Mouse (Mus musculus): Measurements from ENCODE around the gene Slc9a1.

The Slc9a1 gene

DNA sequence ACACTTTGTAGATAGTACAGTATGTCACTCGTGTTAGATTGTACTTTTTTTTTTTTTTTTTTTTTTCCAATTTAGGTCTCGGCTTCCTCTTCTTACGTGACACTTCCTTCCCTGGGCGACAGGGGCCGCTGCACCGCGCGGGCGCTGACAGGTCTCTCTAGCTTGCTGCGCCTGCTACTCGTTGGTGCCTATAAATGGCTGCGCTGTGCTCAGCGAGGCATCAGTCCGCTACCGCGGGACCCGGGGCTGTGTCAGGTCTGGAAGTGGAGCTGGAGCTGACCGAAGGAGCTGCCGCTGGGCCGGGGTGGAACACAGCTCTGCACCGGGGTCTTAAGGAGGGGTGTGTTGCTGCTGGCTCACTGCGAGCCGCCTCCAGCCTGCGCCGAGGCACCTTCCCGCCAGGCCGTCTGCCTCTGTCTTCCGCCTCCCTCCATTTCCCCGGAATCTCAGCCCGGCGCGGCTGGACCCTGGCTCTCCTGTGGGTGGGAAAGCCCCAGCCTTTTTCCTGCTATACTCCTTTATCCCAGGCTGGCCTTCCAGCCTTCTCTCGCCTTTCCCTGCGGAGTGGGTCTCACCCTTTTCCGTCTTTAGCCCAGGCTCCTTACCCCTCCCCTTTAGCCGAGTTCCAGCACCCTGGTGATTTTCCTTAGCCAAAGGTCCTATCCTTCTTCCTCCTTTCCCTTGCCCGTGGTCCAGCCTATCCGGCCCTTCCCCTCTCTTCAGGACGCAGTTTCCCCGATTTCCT lies at the start of gene Slc9a1:
Gene Slc9a1, plus strand, starts transcription at position 154 of the 745 bp plus-strand sequence.
- DNase-seq: peak; percentile 95

DNA sequence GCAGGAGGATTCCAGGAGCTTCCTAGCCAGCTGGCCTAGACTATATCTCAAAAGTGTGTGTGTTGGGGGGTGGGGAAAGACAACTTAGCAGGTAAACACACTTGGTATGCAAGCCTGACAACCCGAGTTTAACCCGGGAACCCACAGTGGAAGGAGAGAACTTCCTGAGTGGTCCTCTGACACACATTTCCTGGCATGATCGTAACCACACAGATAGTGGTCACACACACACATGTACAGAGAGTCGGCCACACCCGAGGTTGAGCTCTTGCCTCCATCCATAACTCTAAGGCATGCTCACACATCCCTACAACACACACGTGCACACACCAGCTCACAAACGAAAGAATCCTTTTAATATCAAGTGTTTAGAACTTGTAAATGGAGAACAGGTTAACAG lies 41.4 kb upstream of the Slc9a1 start:
- no peak for DNase-seq

DNA sequence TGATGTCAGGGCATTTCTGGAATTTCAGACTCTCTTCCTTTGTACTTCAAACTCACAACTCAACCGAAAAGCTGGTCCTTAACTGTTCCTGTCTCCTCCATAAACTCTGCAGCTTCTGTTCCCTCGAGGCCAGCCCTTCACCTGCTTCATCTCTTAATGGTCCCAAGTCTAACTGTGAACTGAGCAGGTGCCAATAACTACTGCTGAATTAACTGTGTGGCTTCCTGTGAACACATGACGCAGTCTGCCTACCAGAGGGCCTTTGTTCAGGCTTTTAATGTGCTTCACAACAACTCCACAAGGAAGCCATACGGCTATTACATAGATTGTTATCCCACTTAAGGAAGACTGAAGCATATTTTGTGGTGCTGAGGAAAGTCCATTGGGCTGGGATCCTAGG lies 39.2 kb upstream of the Slc9a1 start:
- DNase-seq: no peak

DNA sequence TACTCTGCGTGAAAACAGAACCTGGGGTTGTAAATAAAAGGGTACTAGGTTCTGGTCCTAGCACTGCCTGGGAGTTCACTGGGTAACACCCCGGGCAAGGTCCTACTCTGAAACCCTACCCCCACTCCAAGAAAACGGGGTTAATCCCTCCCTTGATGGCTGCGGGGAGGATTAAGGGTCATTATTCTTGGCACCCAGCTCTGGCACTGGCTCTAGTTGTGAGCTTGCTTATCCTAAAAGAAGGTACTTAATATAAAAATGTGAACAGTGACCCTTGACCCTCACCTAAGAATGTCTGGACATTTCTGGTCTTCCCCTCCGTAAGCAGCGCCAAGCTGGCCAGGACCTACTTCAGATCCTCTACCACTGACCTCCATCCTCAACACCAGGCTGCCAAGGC lies 36.2 kb upstream of the Slc9a1 start:
- DNase-seq: no peak

DNA sequence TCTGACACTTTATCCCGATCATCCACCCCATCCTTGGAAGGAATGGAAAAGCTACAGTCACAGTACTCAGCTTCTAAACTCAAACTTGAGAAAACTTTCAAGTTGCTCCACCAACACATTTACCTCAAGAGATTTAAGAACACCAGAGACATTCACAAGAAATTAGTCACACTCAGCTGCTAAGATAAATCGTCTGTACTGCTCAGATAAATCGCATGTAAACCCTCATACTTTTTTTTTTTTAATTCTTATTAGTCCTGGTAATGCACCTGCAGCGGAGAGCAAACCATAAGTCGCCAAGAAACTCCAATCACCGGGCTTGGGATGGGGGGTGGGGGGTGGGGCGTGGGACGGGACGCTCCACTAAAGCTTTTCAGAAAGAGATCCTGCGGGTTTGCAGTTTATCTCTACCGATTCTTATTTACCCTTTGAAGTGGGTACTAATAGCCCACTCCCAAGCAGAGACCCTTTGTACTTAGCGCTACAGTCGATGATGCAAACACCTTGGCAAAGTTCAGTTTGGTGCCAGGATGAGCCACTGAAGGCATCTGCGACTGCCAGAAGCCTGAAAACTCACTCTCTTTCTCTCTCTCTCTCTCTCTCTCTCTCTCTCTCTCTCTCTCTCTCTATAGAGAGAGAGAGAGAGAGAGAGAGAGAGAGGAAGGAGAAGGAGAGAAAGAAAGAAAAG lies 31.5 kb upstream of the Slc9a1 start:
- no peak for DNase-seq

DNA sequence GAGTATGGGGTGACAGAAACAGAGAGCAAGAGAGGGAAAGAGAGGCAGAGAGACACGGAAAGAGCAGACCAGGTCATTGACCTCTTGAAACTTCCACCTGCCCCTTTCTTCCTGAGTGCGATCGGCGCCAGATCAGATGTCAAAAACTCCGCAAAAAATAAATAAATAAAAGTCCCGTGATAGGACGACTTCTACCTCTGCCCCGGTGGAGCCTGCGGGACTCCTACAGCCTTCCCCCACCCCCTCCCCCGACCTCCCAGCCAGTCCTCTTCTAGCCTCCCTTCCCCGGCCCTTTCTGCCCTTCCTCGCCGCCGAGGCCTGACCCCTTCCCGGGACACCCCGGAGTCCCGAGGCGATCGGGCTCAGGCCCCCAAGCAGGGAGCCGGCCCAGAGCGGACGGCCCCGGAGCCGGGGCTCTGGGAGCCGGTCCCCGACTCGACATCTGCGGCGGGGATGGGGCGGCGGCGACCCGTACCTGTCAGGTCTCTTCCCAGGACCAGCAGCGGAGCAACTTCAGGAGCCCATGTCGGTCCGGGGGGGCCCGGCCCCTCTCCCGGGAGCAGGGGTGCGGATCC lies 30.9 kb upstream of the Slc9a1 start:
- DNase-seq: no peak

DNA sequence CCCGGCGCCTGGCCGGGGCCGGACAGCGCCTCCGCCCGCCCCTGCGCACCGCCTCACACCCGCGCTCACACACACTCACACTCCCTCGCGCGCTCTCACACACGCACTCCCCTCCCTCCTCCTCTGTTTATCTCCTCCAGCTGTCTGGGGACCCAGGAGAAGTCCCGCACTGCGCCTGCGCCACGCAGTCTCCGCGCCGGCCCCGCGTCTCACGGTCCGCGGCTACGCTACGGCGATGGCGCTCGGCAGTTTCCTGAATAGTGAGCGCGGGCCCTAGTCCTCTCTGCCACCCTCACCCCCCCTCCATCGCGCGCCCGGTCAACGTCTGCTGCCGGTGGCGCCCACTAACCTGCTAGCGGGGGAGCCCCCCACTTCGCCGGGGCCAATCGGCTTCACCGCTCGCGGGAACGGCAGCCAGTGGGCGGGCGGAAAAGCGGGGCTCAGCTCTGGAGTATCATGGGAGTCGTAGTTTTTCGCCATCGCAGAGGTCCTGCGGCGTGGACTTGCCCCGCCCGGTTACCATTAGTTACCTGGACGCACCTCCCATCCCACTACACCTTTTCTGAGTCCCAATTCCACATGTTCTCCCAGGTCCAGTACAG lies 30.3 kb upstream of the Slc9a1 start:
- peak; percentile 98 for DNase-seq

DNA sequence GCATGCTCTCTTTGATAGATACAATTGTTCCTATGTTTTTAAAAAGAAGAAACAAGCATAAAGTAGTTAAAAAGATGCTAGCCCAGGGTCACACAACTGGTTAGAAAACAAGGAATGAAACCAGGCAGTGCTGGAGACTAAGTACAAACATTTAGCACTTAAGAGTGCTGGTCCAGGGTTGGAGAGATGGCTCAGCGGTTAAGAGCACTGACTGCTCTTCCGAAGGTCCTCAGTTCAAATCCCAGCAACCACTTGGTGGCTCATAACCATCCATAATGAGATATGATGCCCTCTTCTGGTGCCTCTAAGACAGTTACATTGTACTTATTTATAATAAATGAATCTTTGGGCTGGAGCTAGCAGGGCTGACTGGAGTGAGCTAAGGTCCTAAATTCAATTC lies 29.3 kb upstream of the Slc9a1 start:
- no peak for DNase-seq

DNA sequence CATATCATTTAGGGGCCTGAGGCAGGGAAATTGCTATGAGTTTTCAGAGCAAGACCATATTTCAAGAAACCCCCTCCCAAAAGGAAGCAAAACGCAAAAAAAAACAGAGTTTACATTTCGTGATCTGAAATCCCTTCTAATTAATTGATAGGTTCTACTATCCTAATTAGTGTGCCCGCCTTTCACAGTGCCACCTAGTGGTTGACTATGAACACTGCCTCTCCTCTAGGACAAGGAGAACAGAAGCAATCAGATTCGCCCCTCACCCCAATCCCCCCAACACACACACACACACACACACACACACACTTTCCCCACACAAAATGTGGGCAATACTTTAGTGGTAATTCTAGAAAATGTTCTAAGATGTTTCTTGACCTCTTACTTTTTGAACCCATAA lies 25.4 kb upstream of the Slc9a1 start:
- DNase-seq: peak; percentile 14

DNA sequence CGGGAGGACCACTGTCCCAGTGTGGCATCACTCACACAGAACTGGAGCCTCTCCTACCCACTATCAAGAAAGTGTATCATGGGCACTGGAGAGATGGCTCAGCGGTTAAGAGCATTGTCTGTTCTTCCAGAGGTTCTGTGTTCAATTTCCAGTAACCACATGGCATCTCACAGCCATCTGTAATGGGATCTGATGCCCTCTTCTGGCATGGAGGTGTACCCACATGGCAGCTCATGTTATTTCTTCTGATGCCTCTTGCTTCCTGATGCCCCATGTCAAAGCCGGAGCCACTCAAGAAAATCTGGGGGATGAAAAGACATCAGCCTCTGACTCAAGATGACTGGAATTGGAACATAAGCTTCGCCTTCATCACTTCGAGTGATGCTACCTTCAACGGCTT lies 23.8 kb upstream of the Slc9a1 start:
- DNase-seq: no peak

DNA sequence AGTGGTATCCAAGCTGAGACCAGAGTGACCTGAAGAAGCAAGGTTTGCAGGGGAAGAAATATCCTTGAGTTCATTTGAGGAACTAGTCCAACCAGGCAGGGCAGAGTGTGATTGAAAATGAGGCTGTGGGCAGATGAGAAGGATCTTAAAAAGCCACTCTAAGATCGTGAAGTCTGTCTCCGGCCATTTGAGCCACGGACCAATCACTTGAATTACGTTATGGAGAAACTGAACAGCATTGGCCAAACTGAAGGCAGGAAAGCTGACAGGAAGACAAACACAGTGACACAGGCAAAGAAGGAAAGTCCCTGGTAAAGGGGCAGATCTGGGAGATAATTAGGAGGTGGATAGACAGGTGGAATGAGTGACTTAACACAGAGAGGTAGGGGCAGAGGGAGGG lies 22.9 kb upstream of the Slc9a1 start:
- no peak for DNase-seq

DNA sequence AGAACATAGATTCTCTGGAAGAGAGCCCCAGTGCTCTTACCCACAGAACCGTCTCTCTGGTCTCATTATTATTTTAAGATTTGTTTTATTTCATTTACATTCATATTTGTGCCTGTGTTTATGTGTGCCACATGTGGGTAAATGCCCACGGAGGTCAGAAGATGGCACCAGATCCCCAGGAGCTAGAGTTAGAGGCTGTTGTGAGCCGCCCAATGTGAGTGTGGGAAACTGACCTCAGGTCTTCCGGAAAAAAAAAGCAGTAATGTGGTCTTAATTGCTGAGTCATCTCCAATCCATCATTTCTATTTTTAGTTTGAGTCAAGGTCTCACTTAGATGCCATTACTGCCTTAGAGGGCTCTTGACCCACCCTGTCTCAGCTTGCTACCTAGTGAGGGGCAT lies 21.9 kb upstream of the Slc9a1 start:
- DNase-seq: no peak

DNA sequence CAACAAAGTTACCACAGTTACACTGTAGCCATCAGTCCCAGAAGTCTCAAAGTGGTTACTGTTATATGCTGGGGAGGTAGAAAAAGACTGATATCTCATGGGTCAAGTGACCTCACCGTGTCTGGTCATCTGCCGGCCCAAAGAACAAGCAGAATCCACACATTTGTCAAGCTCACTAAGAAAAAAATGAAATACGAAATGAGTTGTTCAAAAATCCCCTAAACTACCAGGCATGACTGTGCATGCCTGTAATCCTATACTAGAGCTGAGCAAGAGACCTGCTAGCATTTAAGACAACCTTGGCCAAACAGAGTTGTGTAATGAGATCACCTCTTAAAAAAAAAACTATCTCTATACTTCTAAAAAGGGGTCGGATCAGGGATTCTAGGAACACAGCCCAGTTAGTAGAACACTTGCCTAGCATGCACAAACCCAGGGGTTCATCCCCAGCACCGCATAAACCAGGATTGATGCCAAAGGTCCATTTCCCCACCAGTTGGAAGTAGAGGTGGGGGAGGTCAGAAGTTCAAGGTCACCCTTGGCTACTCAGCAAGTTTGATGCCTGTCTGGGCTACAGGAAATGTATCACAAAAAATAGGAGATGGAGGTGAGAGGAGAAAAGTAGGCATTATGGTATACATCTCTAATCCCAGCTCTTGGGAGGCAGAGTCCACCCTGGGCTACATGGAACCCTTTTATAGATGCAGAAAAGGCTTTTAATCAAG lies 21.3 kb upstream of the Slc9a1 start:
- DNase-seq: no peak

DNA sequence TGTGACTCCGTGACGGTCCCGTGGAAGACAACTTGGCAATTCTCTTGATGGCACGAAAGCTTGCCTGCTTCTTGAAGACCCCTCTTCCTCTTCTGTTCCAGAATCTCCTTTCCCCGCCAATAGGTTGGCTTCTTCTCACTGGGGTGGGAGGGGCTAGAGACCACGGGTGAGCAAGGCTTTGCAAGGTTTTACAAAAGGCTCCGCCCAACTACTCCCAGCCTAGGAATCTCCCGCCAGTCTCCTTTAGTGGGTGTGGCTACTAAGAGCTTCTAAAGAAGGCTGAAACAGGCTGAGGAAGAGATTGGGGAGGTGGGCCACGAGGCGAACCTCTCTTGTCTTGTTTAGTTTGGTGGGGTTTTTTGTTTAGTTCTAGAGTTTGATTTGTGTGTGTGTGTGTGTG lies 16.7 kb upstream of the Slc9a1 start:
- no peak for DNase-seq

DNA sequence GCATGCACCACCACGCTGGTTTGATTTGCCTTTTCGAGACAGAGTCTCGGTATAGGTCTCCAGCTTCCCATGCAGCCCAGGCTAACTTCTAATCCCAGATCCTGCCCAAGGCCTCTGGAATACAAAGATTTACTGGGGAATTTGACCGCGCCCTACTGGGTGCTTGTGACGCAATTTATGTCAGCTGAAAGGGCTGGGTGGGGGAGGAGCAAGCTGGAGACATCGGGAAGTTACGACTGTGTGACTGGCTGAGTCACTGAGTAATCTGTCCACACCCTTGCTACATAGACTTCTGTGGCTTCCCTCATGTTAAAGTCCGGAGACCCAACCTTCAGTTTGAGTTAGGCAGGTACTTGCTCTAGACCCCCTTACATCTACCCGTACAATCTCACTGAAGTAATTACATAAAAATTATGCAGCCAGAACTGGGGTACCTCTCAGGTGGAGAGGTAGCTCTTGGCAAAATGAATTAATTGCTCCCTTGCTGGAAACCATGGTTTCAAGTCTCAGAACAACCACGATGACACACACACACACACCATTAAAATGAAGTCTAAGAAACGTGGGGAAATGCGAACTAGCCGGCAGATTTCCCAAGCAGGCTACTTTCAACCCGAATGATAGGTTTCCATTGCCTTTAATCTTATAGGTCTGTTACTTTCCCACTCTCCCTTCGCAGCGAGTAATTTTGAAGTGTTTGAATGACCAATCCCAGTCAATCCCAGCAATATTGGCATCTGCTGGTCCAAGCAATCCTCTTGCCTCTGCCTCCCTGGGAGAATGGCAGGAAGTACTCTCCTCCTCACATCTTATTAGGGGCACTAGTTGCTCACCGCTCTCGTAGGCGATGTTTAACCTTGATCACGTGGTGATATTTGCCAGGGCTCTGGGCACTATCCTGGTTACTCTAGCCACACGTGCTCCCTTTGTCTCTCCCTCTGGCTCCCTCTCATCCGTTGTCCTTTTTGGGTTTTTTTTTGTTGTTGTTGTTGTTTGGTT lies 15.8 kb upstream of the Slc9a1 start, which contains the start of gene Wdtc1:
Gene Wdtc1, minus strand, starts transcription at position 115 of the 999 bp plus-strand sequence.
- no peak for DNase-seq

DNA sequence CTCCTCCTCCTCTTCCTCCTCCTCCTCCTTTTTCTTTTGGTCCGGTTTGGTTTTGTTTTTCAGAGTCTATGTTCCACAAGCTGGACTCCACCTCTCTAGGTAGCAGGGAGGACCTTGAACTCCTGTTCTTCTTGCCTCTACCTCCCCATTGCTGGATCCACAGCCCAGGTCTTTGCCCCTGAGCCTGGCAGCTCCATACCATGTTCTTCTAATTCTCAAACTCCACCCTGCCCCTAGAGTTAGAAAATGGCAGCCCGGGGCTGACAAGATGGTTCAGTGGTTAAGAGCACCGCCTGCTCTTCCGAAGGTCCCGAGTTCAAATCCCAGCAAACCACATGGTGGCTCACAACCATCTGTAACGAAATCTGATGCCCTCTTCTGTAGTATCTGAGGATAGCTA lies 14.9 kb upstream of the Slc9a1 start:
- no peak for DNase-seq

DNA sequence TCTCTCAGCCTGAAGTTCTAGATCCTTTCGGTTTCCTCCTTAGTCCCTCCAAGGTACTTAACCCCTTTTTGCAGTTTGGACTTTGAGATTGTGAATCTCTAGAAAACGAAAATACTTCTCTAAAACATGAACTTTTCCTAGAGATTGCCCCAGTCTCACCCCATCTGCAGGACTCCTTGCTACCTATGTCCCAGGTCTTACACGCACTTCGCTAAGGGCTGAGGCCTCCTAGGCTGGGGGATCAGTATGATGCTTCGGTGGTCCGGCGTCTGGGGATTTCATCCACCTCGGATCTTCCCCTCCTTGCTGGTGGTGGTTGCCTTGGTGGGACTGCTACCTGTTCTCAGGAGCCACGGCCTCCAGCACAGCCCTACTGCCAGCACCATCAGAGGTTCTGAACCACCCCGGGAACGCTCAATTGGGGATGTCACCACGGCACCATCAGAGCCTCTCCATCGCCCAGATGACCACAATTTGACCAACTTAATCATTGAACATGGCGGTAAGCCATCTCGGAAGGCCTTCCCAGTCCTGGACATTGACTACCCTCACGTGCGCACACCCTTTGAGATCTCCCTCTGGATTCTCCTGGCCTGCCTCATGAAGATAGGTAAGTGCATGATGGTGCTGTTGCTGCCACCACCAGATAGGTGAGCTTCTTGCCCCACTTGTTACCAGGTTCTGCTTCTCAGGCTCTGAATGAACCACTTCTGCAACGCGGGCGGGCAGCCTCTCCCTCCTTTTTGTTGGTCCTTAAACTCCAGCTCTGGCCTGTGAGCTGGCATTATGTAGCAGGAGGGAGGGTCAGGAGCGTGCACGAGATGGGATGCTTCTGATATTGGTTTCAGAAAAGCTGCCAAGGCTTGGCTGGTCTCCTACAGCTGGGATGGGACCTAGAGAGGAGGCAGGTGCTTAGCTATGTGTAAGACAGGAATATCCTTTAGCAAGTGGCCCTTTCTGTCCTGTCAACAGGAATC lies 1.1 kb downstream of the Slc9a1 start:
- DNase-seq: no peak

DNA sequence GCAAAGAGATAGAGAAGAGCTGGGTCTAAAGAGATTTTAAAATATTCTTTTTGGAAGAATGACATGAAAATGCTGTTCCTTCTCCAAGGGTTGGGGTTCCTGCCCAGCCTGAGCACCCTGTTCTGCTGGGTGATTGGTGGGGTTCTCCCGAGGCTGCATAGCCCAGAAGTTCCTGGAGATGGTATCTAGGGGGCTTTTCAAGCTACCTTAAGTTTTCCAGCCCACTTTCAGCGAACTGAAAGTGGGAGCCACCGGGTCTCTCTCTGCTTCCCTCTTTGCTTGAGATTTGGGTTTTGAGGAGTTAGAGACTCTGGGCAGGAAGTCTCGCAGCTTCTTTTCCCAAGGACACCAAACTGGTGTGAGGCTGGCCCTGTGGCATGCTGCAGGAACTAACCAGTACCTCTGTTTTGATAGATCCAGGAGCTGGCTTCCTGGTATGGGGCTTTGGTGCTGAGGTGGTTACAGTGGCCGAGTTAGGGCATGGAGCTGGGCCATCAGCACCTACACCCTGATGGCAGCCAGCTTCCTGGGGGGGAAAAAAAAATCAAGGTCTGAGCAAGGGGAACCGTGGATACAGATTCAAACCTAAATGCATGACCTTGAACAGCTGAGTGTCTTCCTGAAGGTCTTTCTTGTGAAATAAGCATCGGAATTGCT lies 2.2 kb downstream of the Slc9a1 start:
- no peak for DNase-seq

DNA sequence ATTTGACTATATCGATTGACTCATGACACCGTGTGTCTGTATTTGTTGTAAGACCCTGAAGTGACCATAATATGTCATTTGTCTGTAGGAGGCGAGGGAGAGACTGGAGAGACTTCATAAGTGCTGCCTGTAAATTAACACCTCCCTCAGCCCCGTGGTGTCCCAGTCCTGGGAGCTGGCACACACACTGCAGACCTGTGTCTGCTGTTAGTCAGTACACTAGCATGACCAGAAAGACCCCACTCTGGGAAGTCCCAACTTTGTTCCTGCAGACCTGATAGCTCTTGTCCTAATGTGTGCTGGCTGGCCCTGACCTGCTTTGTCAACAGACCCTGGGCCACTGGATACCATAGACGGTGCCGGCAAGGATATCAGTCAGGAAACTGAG lies 2.8 kb downstream of the Slc9a1 start:
- DNase-seq: no peak

DNA sequence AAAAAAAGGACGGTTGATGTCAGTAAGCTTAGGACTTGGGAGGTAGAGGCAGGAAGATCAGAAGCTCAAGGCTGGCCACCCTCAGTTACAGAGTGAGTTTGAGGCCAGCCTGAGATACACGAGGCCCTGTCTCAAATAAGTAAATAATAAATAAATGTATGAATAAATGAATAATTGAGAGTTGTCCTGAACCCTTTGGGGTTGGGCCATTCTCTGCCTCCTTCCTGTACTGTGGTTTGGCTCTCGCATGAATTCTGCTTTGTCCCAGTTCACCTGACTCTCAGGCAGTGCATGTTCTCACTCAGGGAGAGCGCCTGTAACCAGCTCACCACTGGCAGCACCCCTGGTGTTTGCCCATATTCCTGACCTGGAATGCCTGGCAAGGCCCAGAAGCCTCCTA lies 4.5 kb downstream of the Slc9a1 start:
- DNase-seq: no peak
